Mouse (Mus musculus) C2C12 (cell line): ENCODE results near the gene Pak3. TPM values are rescaled to one million over a fixed set of nuclear protein-coding genes. Genes with fewer than 3 reads are reported as not detected.

Source experiments
- H3K27me3 ChIP-seq: one replicate; pipeline ENCODE4 v1.6.1; 2011; ENCODE audit not compliant: control insufficient read depth, insufficient read depth, insufficient read length
- H3K36me3 ChIP-seq: one replicate; pipeline ENCODE4 v1.6.1; 2011; ENCODE audit not compliant: control insufficient read depth, insufficient read depth
- H3K4me3 ChIP-seq: one replicate; pipeline ENCODE4 v1.5.1; 2011; ENCODE audit warnings: mild to moderate bottlenecking, control low read depth; ENCODE audit not compliant: poor library complexity, insufficient read depth, severe bottlenecking
- H3K79me2 ChIP-seq: one replicate; pipeline ENCODE4 v1.6.1; 2011; ENCODE audit not compliant: control insufficient read depth, insufficient read depth
- H3K79me3 ChIP-seq: one replicate; pipeline ENCODE4 v1.6.1; 2011; ENCODE audit warnings: low read depth, control low read depth
- H3ac ChIP-seq: one replicate; pipeline ENCODE3; 2011; ENCODE audit warnings: low read depth; ENCODE audit not compliant: control insufficient read depth, insufficient read length
- CEBPB ChIP-seq: IDR thresholded peaks from one replicate; pipeline ENCODE4 v1.6.1; 2011; ENCODE audit warnings: low read depth, mild to moderate bottlenecking, control low read depth, moderate library complexity
- CTCF ChIP-seq: IDR thresholded peaks from one replicate; pipeline ENCODE4 v1.5.1; 2011; ENCODE audit not compliant: control insufficient read depth, insufficient read depth, insufficient read length
- FOSL1 ChIP-seq: IDR thresholded peaks from one replicate; pipeline ENCODE4 v1.8.0; 2011; ENCODE audit warnings: mild to moderate bottlenecking, low read length; ENCODE audit not compliant: poor library complexity, insufficient read depth, severe bottlenecking
- MAX ChIP-seq: IDR thresholded peaks from one replicate; pipeline ENCODE4 v1.6.1; 2011; ENCODE audit warnings: mild to moderate bottlenecking, control low read depth
- MYOD1 ChIP-seq: IDR thresholded peaks from one replicate; pipeline ENCODE4 v1.6.1; 2011; ENCODE audit warnings: low read depth; ENCODE audit not compliant: control insufficient read depth, insufficient read length
- MYOG ChIP-seq: IDR thresholded peaks from one replicate; pipeline ENCODE4 v1.6.1; 2011; ENCODE audit not compliant: control insufficient read depth, insufficient read length; ENCODE audit errors: extremely low read depth
- USF1 ChIP-seq: IDR thresholded peaks from one replicate; pipeline ENCODE4 v1.6.1; 2011; ENCODE audit warnings: low read depth, mild to moderate bottlenecking, control low read depth, moderate library complexity
- polyA plus RNA-seq: library from polyadenylated mRNA; unstranded; fragments of >200 nt; fragmentation: generic; extraction: Trizol; gene quantifications from one replicate; pipeline ENCODE4 v1.2.1, GENCODE M21; 2012; ENCODE audit warnings: missing spikeins

Gene Pak3
- polyA plus RNA-seq, 1 experiment: 1.0 TPM

- Histone ChIP-seq H3ac (no peak overlapping the region), H3K79me3 (no peaks in the 10 kb centered on the region), H3K79me2 (no peaks in the 10 kb centered on the region), H3K36me3 (no peaks in the 10 kb centered on the region), H3K4me3 (no peak overlapping the region), H3K27me3 (no peaks in the 10 kb centered on the region)
- TF ChIP-seq CTCF (no peak), MYOG (no peak), FOSL1 (no peak), MAX (no peak), CEBPB (no peak), MYOD1 (no peak), USF1 (no peak)
Observed at GRCm38 (mm10) chrX:143654308-143655176, 136.2 kb downstream of the Pak3 start.

- H3K36me3 ChIP-seq: no peaks in the 10 kb centered on the region
- H3K79me2 ChIP-seq: no peaks in the 10 kb centered on the region
- TF ChIP-seq FOSL1 (no peak), MYOG (no peak), MYOD1 (no peak), CEBPB (no peak), MAX (no peak), USF1 (no peak), CTCF (no peak)
- H3K27me3 ChIP-seq: no peaks in the 10 kb centered on the region
- no peaks in the 10 kb centered on the region for H3K79me3 ChIP-seq
- no peak overlapping the region for H3K4me3 ChIP-seq
- no peak overlapping the region for H3ac ChIP-seq
Observed at GRCm38 (mm10) chrX:143655177-143655492, 136.7 kb downstream of the Pak3 start.

DNA sequence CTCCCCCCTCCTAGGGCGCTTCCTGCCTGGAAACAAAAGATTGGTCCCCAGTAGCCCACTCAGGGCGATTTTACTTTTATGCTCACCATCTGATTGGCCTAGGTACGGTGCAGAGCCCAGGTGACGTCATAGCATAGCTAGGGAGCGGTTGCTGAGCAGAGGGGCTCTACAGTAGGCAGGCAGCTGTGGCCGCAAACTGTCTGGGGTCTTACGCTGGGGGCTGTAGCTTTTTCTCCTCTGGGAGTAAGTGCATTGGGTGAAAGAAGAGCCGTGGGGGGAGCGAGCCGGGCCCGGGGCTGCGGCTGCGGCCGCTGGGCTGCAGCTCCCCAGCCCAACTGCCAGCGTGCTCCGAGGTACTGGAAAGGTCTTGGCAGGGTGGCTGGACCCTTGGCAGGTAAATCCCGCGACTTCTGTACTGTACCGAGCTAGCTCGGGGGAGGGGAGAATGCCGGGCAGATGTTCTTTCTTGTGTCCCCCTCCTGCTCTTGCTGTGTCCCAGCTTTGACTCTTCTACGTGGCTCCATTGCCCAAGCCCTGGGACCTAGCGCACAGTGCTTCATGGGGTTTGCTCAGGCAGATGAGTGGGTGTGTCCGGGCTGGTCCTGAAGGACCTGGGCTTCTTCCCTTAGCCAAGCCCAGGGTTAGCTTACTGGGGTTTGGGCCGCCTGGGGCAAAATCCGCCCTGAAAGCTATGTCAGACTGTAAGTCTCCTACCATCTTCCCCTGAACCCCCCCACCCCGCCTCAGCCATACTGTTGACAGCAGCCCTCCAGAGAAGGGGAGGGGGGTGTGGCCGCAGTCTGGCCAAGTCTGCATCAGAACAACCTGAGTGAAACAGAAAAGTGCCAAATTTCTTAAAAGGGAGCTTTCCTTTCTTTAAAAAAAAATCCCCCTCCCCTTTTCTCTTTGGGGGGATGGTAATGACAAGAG, 146.1 kb downstream of the Pak3 start:
- Histone ChIP-seq H3K27me3 (no peaks in the 10 kb centered on the region), H3K79me2 (no peaks in the 10 kb centered on the region), H3K79me3 (no peaks in the 10 kb centered on the region), H3K4me3 (no peak overlapping the region), H3K36me3 (no peaks in the 10 kb centered on the region), H3ac (no peak overlapping the region)
- TF ChIP-seq CEBPB (no peak), USF1 (no peak), MYOD1 (no peak), FOSL1 (no peak), CTCF (no peak), MAX (no peak), MYOG (no peak)

- Histone ChIP-seq H3K79me3 (no peaks in the 10 kb centered on the region), H3K79me2 (no peaks in the 10 kb centered on the region), H3K27me3 (no peaks in the 10 kb centered on the region), H3K4me3 (no peak overlapping the region), H3ac (no peak overlapping the region), H3K36me3 (no peaks in the 10 kb centered on the region)
- TF ChIP-seq MAX (no peak), CTCF (no peak), FOSL1 (no peak), MYOG (no peak), USF1 (no peak), CEBPB (no peak), MYOD1 (no peak)
Observed at GRCm38 (mm10) chrX:143665771-143666170, 147.4 kb downstream of the Pak3 start.

- Histone ChIP-seq H3K4me3 (no peak overlapping the region), H3K79me2 (no peaks in the 10 kb centered on the region), H3ac (no peak overlapping the region), H3K79me3 (no peaks in the 10 kb centered on the region), H3K36me3 (no peaks in the 10 kb centered on the region), H3K27me3 (no peaks in the 10 kb centered on the region)
- TF ChIP-seq CEBPB: no peak
- TF ChIP-seq MYOG: no peak
- no peak for TF ChIP-seq MAX
- TF ChIP-seq USF1: no peak
- no peak for TF ChIP-seq MYOD1
- no peak for TF ChIP-seq FOSL1
- no peak for TF ChIP-seq CTCF
Observed at GRCm38 (mm10) chrX:143666991-143667390, 148.6 kb downstream of the Pak3 start.
